ENCODE assay signal across 18 mouse cellular contexts in the genomic region with DNA sequence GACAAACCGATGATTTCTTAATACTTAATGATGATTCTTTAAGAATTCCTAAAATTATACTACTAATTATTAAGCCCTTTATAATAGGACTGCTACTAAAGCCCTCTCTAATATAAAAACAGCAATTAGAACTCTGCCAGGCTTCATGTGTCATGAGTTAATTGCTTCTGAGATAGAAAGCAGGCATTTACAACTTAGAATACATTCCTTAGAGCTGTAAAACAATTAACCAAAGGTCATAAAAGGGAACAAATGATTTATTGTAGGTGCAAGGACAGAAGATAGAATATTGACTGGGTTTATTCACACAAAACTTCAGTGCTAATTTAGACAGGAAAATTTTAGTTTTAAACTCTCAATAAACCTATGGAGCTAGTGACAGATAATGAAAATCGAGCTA.
"Had no signal": no experiment of that assay in that cellular context is flagged by ENCODE, and none has a peak within 500 bp of the region (broad histone marks: within the 10 kb centered on the region; RNA-seq: fewer than 3 reads in every experiment).

No protein-coding gene starts in this region.

- H3K4me1 ChIP-seq: lung, embryonic 15.5 days; megakaryocyte, embryonic 14.5 days; midbrain, embryonic 13.5 days; midbrain, embryonic 15.5 days; neural tube, embryonic 12.5 days; stomach, embryonic 15.5 days had no signal

- H3K27me3 ChIP-seq: lung, embryonic 15.5 days; megakaryocyte, embryonic 14.5 days; midbrain, embryonic 13.5 days; midbrain, embryonic 15.5 days; neural tube, embryonic 12.5 days; stomach, embryonic 15.5 days had no signal

- H3K9me3 ChIP-seq: lung, embryonic 15.5 days; midbrain, embryonic 13.5 days; midbrain, embryonic 15.5 days; neural tube, embryonic 12.5 days; stomach, embryonic 15.5 days had no signal

- H3K27ac ChIP-seq: lung, embryonic 15.5 days; macrophage; midbrain, embryonic 13.5 days; midbrain, embryonic 15.5 days; neural tube, embryonic 12.5 days; stomach, embryonic 15.5 days; stomach, postnatal 0 days had no signal

- H3K36me3 ChIP-seq: lung, embryonic 15.5 days; midbrain, embryonic 13.5 days; midbrain, embryonic 15.5 days; neural tube, embryonic 12.5 days; stomach, embryonic 15.5 days had no signal

- H3K9ac ChIP-seq: liver, postnatal 0 days; lung, embryonic 15.5 days; midbrain, embryonic 13.5 days; midbrain, embryonic 15.5 days; neural tube, embryonic 12.5 days; stomach, embryonic 15.5 days had no signal

- ATAC-seq: liver, postnatal 0 days; lung, postnatal 0 days; midbrain, embryonic 13.5 days; midbrain, embryonic 15.5 days had no signal

- DNase-seq: liver, postnatal 0 days; lung, adult 2 months; lung, postnatal 14 days; lung, postnatal 36 days; right cerebral cortex, postnatal 14 days; thymus, adult 2 months; thymus, postnatal 25 days; thymus, postnatal 4 days had no signal

- H3K4me3 ChIP-seq: lung, embryonic 15.5 days; megakaryocyte, embryonic 14.5 days; midbrain, embryonic 13.5 days; midbrain, embryonic 15.5 days; neural tube, embryonic 12.5 days; stomach, embryonic 15.5 days had no signal

- H3K4me2 ChIP-seq: lung, embryonic 15.5 days; midbrain, embryonic 11.5 days; midbrain, embryonic 13.5 days; midbrain, embryonic 15.5 days; neural tube, embryonic 12.5 days; stomach, embryonic 15.5 days had no signal
